In genomic region chr1:131138191-131139016, GRCm38 (mm10) we compare ENCODE assay signal across 8 mouse cellular contexts. TPM values are rescaled to one million over a fixed set of nuclear protein-coding genes. Genes with fewer than 3 reads are reported as not detected.
DNase-seq lines count a peak whose midpoint lies in the region; ATAC-seq lines count a peak whose summit lies in the region.

TSS of gene Dyrk3 (minus strand) at chr1:131138340.

- no peaks in the 10 kb centered on the region for H3K36me3 ChIP-seq in hindbrain, embryonic 11.5 days (ENCODE audit: control insufficient read depth, insufficient read depth, low read length)

- 0 out of 2 replicates have a peak, but pooled peaks cover 2% of the 10 kb centered on the region for H3K4me1 ChIP-seq in hindbrain, embryonic 11.5 days (replicated peaks; ENCODE audit: control insufficient read depth, insufficient read depth, low read length)

- H3K27me3 ChIP-seq in hindbrain, embryonic 11.5 days (ENCODE audit: control insufficient read depth, insufficient read depth, low read length) = no peaks in the 10 kb centered on the region

- peak; percentile 91 for ATAC-seq in frontal cortex, adult (ENCODE audit: low TSS enrichment)
- ATAC-seq in hindbrain, embryonic 11.5 days (ENCODE audit: low FRiP score) = peak; percentile 98

- H3K4me3 ChIP-seq in hindbrain, embryonic 11.5 days (ENCODE audit: low read depth, low read length) = peak within 1 kb of the TSS; percentile 76

- H3K4me2 ChIP-seq in hindbrain, embryonic 11.5 days (replicated peaks; ENCODE audit: low read depth, low read length) = peak within 1 kb of the TSS; percentile 61

- WGBS in hindbrain, embryonic 11.5 days = 6% methylated on average over 49 of the region's 49 CpGs

- H3K9ac ChIP-seq in hindbrain, embryonic 11.5 days (ENCODE audit: low read depth, low read length) = peak within 1 kb of the TSS; percentile 68

- no peaks in the 10 kb centered on the region for H3K9me3 ChIP-seq in hindbrain, embryonic 11.5 days (ENCODE audit: control insufficient read depth, low read length)

- peak; percentile 96 for DNase-seq in MN1 (ENCODE audit: low spot score)
- DNase-seq in cerebellum, adult 8-10 months = peak; percentile 81
- DNase-seq in hindbrain, embryonic 11.5 days (ENCODE audit: low spot score) = peak; percentile 97
- DNase-seq in layer of hippocampus, postnatal 25 days (ENCODE audit: extremely low spot score in 1 of 2, low spot score in 1 of 2) = peak; percentile 82 to 90
- DNase-seq in lung, postnatal 25 days (ENCODE audit: low spot score) = peak; percentile 91
- peak; percentile 94 for DNase-seq in retina, embryonic 14.5 days (ENCODE audit: low spot score)
- peak; percentile 94 for DNase-seq in thymus, postnatal 4 days

- H3K27ac ChIP-seq in hindbrain, embryonic 11.5 days (ENCODE audit: low read depth, low read length) = peak within 1 kb of the TSS; percentile 85

RNA-seq across cellular contexts. Expression of gene Dyrk3, which starts in this region (rescaled TPM):
- 10.6 and 11.6 TPM in 2 replicates for polyA plus RNA-seq in hindbrain, embryonic 11.5 days (2014; fragmentation: Nextera tagmentation; extraction: Ambion mirVana)
- 10 to 100 TPM; 15.7 to 17.4 TPM for total RNA-seq in layer of hippocampus, postnatal 25 days (2021)

Comparison
In these comparisons a context has a peak if more than half of its experiments do, and no peak if none do; other contexts are left out.
1. Peak in every context shown above with its lines: DNase-seq, ATAC-seq, H3K4me3 ChIP-seq and H3K27ac ChIP-seq.